Mouse (Mus musculus): Measurements from ENCODE around the gene Rab6a.

The Rab6a gene

DNA sequence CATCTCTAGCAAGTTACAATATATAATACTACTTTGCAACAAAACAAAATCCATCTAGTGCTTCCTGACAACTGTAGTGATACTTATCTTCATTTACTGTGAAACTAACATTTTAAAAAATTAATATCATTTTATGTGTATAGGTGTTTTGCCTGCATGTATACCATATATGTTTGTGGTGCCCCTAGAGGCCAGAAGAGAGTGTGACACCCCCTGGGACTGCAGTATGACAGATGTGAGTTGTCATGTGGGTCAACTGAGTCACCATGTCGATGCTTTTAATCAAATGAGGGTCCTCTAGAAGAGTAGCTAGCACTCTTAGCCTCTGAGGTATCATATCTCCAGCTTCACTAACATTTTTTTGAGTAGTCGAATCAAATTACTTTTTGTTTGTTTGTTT is 15.1 kb downstream of the Rab6a start:
- DNase-seq (ENCODE audit: low read depth in 2 of 2, low spot score in 2 of 2), result no peak

DNA sequence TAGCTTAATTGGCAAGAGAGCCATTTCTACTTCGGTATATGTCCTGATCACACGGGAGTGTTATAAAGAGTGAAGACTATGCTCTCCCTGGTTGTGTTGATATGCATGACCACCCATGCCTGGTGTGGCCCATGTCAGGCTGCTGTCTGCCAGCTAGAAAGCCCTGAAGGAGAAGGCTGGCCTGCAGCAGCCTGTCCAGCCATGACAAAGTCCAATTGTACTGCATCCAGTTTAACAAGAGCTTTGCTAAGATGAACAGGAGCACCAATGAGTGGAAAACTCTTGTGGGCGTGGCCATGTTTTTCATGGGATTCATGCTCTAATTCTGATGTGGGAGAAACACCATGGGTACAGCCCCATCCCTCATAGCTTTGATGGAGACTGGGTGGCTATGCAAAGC is 17.3 kb downstream of the Rab6a start:
- no peak for DNase-seq (ENCODE audit: low read depth in 2 of 2, low spot score in 2 of 2)

GRCm38 (mm10) chr7:100637657-100638056 is 30.4 kb downstream of the Rab6a start:
- DNase-seq (ENCODE audit: low read depth in 2 of 2, low spot score in 2 of 2), result peak in 1 of 2 experiments; percentile 11

DNA sequence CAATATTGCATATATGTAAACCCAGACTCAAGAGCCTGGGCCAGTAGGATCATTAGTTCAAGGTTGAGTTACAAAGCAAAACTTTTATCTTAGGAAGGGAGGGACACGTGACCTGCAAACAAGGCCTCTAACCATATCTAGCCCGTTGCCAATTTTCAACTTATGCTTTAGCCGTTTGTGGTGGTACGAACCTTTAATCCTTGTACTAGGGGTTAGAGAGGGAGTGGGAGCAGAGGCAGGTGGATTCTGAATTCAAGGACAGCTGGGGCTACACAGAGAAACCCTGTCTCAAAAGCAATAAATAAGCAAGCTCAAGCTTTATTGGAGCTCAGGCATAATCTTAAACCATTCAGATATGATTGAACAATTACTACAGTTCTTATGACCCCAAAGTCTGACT is 35.2 kb downstream of the Rab6a start:
- DNase-seq (ENCODE audit: low read depth in 2 of 2, low spot score in 2 of 2), result no peak

DNA sequence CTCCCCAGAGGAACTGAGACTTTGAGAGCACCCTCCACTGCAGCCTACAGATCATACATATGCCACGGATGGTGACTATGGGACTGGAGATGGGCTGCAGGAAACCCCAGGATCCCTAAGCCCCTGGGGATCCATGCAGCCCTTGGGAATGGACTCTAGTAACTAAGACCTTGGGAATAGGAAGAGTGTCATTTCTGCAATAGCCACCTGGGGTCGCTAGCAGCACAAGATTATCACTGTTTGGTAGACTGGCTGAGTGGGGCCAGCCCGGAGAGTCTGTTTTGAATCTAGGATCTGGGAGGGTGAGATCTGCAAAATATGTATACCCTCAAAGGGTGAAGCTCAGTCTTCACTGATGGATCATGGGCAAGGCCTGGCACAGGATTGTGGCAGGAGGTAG is 37.9 kb downstream of the Rab6a start:
- DNase-seq (ENCODE audit: low read depth in 2 of 2, low spot score in 2 of 2), result peak in 1 of 2 experiments; percentile 47

- no peak for DNase-seq (ENCODE audit: low read depth in 2 of 2, low spot score in 2 of 2)
Observed at GRCm38 (mm10) chr7:100649095-100649494, 41.9 kb downstream of the Rab6a start.

GRCm38 (mm10) chr7:100649826-100650225 is 42.6 kb downstream of the Rab6a start:
- no peak for DNase-seq (ENCODE audit: low read depth in 2 of 2, low spot score in 2 of 2)

DNA sequence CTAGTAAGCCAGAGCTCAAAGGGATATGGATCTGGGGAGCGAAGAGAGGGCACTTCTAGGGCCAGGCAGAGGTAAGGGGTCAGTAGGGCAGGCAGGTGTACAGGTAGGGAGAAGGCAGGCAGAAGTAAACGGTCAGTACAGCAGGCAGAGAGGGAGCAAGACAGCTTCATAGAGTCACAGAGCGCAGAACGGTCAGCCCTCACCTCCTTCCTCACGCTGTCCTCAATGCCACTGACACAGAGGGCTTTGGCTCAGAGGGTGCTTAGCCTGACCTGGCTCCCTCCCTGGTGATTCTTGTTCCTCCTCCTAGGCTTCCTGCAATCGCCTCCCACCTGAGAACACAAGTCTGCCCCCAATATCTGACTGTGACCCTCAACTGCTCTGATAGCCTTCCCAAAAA is 43.2 kb downstream of the Rab6a start:
- no peak for DNase-seq (ENCODE audit: low read depth in 2 of 2, low spot score in 2 of 2)

DNA sequence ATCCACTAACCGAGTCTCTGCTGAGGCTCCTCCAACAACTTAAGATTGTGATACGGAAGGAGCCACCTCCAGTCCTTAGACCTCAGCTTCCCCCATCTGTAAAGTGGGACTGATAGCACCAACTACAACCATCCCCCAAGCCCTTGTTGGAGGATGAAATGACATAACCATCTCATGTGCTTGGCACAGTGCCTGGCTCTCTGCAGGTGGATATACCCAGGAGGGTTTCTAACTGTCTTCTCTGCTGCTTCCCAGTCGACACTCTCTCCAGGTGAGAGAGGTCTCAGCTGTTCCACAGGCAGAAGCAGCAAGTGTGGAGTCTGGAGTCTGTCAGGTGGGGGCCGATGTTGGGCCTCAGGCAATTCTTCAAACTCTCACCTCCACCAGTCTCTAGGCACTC is 43.8 kb downstream of the Rab6a start:
- no peak for DNase-seq (ENCODE audit: low read depth in 2 of 2, low spot score in 2 of 2)

DNA sequence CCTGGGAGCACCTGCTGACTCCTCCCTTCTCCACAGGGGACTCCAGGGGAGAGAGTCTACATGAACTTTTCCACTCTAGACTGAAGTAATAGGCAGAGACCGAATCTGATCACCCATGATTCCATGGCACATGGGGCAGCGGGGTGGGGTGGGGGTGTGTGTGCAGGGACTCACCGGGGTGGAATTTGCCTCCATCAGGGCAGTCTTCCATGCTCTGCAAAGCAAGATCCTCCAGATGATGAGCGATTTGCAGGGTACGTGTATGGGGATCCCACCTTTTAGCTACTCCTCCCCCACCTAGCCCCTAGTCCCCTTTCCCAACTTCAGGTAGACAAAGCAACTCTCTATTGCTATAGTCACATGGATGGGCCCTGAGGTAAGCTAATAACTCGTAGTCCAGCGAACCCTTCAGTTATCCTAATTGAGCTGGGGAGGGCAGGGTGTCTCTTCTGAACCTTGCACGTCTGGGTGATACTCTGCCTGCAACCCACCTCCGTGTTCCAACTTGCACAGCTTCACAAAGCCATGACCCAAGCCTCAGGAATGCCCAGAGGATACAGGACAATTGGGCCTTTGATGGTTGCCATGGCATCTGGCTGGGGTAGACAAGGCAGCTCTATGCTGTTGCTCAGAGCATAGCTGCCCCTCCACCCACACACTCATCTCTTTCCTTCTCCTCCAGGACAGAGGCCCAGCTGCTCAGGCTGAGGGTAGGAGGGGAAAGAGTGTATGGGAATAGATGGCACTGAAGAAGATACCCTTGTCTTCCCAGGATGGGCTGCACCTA is 46.5 kb downstream of the Rab6a start:
- no peak for DNase-seq (ENCODE audit: low read depth in 2 of 2, low spot score in 2 of 2)

DNA sequence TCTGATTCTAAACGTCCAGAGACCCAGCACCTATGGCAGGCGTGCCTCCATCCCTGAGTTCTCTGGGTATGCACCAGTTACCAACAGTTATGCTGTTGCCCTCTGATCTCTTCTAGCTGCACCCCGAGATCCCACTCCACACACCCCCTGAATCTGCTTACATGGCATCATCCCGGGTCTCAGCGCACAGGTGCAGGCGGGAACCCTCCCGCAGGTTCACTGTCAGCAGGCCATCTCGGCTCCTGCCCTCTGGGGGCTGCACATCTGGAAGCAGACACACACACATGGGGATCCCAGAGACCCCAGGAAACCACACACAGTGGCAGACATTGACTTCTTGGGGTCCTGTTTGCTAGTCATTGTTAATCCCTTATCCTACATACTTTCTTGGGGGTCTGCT is 47.2 kb downstream of the Rab6a start:
- DNase-seq (ENCODE audit: low read depth in 2 of 2, low spot score in 2 of 2), result no peak

DNA sequence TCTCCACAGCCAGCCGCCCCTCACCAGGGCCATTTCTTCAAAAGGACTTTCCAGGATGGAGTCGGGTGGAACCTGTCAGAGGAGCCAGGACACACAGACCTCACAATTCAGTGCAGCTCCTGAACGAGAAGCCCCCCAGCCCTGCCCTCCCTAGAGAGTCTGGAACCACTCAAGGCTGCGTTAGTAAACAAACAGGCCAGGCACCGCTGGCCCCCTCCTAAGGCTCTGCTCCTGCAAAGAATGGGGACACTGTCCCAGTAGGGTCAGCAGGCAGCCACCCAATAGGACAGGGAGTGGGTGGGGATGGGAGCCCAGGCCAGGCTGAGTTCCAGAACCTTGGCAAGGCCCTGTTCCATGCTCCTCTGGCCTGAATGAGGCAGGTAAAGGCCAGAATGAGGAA is 49.5 kb downstream of the Rab6a start:
- DNase-seq (ENCODE audit: low read depth in 2 of 2, low spot score in 2 of 2), result no peak

GRCm38 (mm10) chr7:100658093-100658578 is 50.9 kb downstream of the Rab6a start:
- DNase-seq (ENCODE audit: low read depth in 2 of 2, low spot score in 2 of 2), result no peak

DNA sequence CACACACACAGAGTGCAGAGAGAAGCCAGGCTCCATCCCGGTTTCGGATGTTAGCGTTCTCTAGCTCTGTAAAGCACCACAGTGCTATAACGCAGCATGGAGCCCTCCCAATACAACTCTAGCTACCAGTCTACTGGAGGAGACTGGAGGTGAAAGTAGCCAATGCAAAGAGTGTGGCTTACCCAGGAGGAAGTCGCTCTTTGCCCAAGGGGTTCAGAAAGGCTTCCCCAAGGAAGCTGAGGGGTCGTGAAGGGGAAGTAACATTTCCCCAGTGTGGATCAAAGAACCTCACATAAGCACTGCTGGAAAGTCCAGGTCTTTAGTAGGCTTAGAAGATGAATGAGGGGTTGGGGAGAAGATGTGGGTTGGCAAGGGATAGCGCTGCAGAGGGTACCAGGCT is 54.1 kb downstream of the Rab6a start:
- DNase-seq (ENCODE audit: low read depth in 2 of 2, low spot score in 2 of 2), result no peak

- DNase-seq (ENCODE audit: low read depth in 2 of 2, low spot score in 2 of 2), result no peak
Observed at GRCm38 (mm10) chr7:100662231-100662630, 55.0 kb downstream of the Rab6a start, which contains the start of gene Plekhb1. Gene Plekhb1 (minus strand): TSS chr7:100662414.

GRCm38 (mm10) chr7:100663190-100663589 is 56.0 kb downstream of the Rab6a start:
- DNase-seq (ENCODE audit: low read depth in 2 of 2, low spot score in 2 of 2), result peak; percentile 79 to 87

DNA sequence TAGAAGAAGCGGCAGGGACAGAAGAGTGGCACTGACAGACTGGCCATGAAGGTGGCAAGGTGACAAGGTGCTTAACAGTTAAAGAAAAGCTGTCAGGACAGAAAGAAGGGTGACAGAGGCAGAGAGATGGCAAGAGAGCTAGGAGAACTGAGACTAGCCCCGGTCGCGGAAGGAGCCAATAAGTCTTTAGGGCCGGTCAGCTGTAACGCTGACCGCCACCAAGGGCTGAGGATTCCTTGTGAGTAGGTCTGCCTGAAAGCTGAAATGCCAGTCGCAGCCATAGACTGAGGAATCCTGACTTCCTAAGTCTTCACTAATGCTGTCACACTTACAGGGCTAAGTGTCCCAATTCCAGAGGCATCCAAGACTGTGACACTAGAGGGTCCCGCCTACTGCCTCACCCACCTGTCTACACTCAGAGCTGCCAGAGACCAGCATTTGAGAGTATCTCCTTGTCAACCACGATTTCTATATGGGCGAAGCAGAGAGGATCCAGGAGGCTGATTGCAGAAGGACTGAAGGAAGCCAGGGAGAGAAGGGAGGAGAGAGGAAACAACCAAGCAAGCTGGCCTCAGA is 56.6 kb downstream of the Rab6a start:
- DNase-seq (ENCODE audit: low read depth in 2 of 2, low spot score in 2 of 2), result no peak

DNA sequence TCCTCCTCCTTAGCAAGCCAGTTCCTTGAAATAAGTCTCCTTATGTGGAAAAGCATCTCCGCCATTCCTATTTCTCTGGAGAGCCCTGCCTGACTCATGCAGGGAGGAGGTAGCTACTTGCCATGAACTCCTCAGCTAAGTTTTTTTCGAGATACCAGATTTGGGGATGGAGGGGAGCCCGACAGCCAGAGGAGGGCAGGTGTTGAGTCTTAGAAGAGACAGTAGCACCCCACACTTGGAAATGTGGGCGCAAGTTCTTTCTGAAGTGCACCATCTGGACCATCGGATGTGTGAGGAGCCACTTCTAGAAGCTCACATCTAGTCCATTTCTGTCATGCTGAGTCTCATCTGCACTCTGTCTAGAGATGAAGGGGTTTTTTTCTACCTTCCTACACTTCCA is 63.4 kb downstream of the Rab6a start:
- no peak for DNase-seq (ENCODE audit: low read depth in 2 of 2, low spot score in 2 of 2)

GRCm38 (mm10) chr7:100673452-100673851 is 66.2 kb downstream of the Rab6a start:
- no peak for DNase-seq (ENCODE audit: low read depth in 2 of 2, low spot score in 2 of 2)

GRCm38 (mm10) chr7:100674941-100675340 is 67.7 kb downstream of the Rab6a start:
- no peak for DNase-seq (ENCODE audit: low read depth in 2 of 2, low spot score in 2 of 2)

- no peak for DNase-seq (ENCODE audit: low read depth in 2 of 2, low spot score in 2 of 2)
Observed at GRCm38 (mm10) chr7:100678052-100678451, 70.8 kb downstream of the Rab6a start.

DNA sequence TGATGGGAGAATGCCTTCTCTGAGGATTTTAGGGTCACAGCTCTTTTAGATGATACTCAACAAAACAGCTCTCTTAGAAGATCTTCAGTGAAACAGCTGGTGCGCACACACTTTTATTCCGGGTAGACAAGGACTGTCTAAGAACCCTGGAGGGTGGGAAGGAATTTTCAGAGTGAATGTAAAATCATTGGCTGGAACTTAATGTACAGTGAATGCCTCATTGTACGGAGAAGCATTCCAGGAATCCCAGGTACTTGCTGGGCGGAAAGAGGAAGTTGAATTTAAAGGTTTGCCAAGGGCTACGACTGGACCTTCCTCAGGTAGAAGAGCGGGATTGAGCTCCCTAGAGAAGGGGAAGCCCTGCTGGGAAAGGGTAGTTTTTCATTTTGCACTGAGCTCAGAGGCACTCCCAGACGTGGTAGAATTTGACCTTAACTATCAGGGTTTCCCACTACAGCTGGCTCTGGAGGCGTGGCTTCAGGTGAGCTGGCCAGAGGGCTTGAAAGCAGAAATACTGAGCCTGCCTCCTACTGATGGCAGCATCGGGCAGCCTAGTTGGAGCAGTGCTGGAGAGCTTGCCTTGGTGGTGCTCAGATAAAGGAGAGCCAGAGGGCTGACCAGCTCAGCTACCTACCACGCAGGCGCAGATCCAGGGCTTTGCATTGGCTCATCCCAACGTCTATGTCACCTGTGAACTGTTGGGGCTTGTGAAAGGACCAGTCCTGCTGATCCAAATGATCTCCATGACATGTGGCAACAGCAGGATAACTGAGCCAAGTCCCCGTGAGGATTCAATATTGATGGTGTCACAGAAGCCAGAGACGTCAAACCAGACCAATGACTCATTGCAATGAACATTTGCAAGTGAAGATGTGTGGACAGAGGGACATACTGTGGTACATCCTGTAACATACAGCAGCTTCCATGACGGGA is 72.0 kb downstream of the Rab6a start:
- no peak for DNase-seq (ENCODE audit: low read depth in 2 of 2, low spot score in 2 of 2)
